Mouse (Mus musculus) gastrocnemius, postnatal 14 days (tissue): Measurements from ENCODE around the gene Shc3. TPM values are rescaled to one million over a fixed set of nuclear protein-coding genes. Genes with fewer than 3 reads are reported as not detected.

Source experiments
- DNase-seq: peaks from one replicate; pipeline ENCODE4 v3.0.0; 2021; ENCODE audit warnings: mixed read lengths
- intact Hi-C: fragments of 180-260 bp; cut with DNase I; formaldehyde crosslinking; loops from one replicate; pipeline ENCODE4 v1.15.1; 2025; ENCODE audit warnings: low total_unique reads
- total RNA-seq, 2 experiments: library from RNA; stranded (reverse); gene quantifications; 2 replicates each; pipeline ENCODE4 v1.2.3; 2021

Shc3 gene
- total RNA-seq, 2 experiments from 2014 or later, result 1.4 to 2.2 TPM

DNA sequence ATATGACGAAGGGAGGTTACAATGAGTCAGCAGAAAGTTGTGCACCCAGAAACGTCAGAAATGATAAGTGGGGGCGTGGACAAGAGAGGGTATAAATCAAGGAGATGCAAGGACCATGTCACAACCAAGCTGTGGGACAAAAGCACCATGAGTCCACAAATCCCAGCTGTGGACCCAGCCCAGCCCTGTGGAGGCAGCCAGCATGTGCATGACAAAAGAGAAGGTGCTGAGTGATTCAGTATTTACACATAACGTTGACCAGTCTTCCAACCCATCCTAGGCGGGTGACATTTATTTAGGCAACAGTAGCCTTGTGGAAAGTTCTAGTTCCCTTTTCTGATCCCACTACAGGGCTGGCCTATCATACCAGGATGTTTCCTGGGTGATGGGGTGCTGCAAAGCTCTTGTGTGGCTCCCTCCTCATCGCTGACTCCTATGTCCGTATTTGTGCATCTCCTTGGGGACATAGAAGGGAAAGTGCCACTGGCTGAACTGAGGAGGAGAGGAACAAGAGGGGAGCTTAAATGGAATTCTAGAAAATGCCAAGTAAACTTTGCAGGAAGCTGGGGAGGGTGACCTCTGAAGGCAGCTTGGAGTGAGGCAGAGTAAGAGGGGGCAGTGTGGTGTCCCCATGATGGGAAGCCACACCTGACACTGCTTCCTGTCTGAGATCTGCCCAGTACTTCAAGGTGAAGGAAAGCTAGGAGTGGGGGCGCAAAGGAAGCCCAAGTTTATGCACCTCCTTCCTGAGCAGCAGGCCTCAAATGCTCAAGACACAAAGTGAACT is 77.4 kb downstream of the Shc3 start:
- intact Hi-C loops, result no loop called here
- DNase-seq, result no peak

- DNase-seq, result no peak
- intact Hi-C loops, result no loop called here
Observed at GRCm38 (mm10) chr13:51490195-51490594, 79.0 kb downstream of the Shc3 start.

DNA sequence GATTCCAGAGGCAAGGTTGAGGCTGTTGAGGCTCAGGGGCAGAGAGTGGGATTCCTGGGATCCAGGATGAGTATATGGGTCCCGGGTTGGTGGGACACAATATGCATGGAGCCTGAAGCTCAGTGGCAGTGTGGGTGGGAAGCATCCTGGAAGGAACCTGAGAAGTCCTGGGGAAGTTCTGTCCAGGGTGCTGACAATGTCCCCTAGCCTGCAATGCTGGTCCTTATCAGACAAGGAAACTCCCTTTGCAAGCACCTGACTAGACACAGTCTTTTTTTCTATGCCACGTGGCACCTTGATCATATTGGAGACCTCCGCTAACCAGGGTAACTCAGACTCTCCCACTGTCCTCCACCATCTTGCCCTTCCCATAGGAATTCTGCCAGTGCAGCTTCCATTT is 80.3 kb downstream of the Shc3 start:
- no peak for DNase-seq
- intact Hi-C loops, result no loop called here

DNA sequence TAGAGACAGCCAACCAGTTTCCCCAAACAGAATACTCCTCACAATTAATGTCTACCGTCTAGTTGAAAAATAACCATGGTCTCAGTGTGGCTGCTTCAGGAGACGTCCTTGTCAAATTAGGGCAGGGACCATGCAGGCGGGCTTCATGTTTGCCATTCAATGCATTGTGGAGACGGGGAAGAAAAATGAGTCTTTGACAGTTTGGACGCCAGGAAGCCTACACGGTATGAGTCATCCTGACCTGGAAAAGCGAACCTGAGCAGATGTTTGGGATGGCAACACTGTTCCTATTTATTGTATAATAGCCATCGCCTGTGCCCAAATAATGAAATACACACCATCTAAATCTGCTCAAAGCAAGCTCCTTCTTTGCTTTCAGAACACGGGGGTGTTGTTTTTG is 83.9 kb downstream of the Shc3 start:
- intact Hi-C loops, result no loop called here
- DNase-seq, result no peak

- intact Hi-C loops, result no loop called here
- DNase-seq, result no peak
Observed at GRCm38 (mm10) chr13:51482786-51483185, 86.4 kb downstream of the Shc3 start.

DNA sequence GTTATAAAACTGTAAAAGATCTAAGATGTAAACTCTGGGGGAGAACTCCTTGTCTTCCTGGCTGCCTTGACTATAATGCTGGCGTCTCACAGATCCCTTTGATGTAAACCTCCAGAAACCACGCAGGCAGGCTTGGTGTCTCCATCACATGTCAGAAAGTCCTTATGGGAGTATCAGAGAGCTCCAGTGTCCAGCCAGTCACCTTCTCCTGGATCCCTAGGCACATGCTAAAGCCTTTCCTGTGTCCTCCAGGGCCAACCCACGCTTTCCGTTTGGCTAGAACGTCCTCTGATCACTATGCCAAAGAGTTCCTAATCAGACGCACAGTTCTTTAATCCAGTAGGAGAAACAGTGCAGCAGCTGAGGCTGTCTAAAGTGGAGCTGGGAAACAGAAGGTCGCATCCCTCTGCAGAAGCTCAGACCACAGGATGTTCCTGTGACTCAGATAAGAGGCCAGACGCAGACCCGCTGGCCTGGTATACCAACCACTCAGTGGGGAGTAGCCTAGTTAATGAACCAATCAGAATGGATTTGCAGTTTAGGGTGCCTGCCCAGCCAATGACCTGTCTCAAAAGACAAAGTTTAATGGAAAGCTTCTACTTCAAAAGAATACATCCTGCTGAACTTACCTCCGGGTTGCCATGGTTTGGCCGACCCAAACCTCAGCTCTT is 88.7 kb downstream of the Shc3 start:
- DNase-seq, result no peak
- intact Hi-C loops, result no loop called here

- no peak for DNase-seq
- intact Hi-C loops, result no loop called here
Observed at GRCm38 (mm10) chr13:51479826-51480225, 89.4 kb downstream of the Shc3 start.

GRCm38 (mm10) chr13:51476991-51477390 is 92.2 kb downstream of the Shc3 start:
- intact Hi-C loops, result no loop called here
- no peak for DNase-seq

GRCm38 (mm10) chr13:51468697-51469250 is 100.4 kb downstream of the Shc3 start:
- DNase-seq, result no peak
- intact Hi-C loops, result no loop called here

GRCm38 (mm10) chr13:51466117-51466841 is 102.9 kb downstream of the Shc3 start:
- intact Hi-C loops, result no loop called here
- no peak for DNase-seq

GRCm38 (mm10) chr13:51464294-51464693 is 104.9 kb downstream of the Shc3 start:
- intact Hi-C loops, result no loop called here
- DNase-seq, result no peak

DNA sequence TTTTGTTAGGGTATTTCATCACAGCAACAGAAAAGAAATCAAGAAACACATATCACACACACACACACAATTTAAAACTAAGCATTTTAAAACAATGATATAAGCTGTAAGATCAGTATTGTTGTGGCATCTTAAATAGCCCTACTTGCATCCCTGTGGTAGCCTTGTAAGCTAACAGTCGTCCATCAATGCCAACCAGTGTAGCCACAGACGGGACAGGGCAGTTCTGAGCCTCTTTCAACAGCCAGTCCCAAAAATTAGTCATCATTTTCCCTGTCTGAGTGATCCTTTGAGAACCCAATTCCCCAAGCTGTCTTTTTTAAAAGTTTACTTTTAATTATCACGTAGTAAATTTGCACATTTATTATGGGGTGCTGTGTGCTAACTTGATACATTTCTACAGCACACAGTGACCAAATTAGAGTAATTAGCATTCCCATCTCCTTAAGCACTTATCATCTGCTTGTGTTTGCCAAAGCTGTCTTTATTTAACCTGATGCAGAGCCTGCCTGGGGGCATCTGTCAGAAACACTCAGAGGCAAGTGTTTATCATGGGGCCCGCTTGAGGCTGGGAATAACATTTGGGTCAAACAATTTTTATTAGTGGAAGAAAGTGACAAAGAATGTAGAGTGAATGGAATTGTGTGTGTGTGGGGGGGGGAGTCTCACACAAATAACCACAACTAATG is 112.9 kb downstream of the Shc3 start:
- intact Hi-C loops, result no loop called here
- DNase-seq, result no peak

GRCm38 (mm10) chr13:51446550-51446949 is 122.7 kb downstream of the Shc3 start:
- DNase-seq, result no peak
- intact Hi-C loops, result no loop called here

DNA sequence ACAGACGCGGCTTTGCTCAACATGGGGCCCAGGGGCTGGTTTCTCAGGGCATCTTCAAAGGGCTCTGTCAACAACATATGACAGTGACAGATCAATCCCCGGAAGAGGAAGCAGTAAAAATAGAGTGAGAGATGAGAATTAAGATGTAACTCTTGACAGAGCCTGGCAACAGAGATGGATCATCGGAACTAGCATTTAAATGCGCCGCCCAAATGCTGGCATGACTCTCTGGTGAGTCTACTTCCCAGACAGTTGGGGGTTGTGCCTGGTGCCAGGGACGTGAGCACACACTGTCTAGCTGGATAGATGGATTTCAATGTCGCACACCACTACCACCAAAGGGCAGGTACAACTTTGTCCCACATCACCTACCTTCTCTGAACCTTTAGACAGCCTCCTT is 126.3 kb downstream of the Shc3 start:
- intact Hi-C loops, result no loop called here
- no peak for DNase-seq

DNA sequence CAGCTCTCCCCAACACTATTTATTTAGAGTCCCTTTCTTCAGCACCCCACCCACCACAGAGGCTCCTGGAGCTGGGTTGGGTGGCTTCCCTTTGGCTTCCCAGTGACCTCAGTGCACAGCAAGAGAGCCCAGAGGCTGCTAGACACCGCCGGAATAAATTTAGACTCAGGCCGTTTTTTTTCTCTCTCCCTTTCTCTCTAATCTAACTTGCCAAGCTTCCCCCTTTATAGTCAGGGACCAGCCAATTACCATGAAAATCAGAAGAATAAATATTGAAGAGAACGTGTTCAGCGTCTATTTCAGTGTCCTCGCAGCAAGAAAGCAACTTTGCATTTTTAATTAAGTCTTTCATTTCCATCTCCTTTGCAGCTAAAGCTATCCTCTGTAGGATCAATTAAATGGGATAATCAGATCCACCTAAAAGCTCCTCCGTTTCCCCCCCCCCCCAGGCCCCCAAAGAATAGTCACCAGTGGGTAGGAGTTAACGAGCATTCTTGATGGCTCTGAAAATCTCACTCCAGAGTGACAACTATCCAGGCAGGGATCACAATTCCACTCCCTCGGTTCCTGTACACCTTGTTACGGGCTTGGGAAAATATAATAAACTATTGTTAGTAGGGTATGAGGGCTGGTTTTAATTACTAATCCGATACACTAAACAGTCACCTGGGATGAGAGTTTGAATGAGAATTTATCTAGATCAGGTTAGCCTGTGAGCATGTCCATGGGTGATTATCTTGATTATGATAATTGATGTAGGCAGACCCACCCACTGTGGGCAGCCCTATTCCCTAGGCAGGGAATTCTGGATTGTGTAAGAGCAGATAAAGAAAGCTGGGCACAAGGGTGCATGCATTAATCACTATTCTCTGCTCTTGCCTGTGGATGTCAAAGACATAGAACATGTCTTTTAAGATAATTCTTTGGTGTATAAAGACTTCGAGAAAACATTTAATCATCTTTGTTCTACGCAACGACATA is 131.8 kb downstream of the Shc3 start:
- intact Hi-C loops, result no loop called here
- DNase-seq, result no peak

DNA sequence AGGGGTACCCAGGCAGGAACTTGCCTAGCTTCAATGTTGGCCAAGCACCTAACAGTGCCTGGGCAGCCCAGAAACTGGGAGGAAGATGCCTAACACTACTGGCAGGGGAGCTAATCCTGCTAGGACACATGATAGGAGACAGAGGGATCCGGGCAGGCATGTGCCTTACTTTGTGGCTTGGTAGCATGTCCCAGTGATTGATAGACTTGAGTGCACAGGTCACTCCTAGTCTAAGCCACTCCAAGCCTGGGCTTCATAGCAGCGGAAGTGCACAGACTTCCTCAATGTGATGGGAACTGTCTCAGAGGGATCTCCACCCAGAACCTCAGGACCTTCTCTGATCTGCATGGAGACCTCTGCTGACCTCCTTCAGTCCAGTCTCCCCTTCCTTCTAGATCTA is 134.1 kb downstream of the Shc3 start:
- intact Hi-C loops, result no loop called here
- no peak for DNase-seq

- no peak for DNase-seq
- intact Hi-C loops, result no loop called here
Observed at GRCm38 (mm10) chr13:51434460-51434859, 134.8 kb downstream of the Shc3 start.

GRCm38 (mm10) chr13:51433371-51433770 is 135.8 kb downstream of the Shc3 start:
- intact Hi-C loops, result no loop called here
- DNase-seq, result no peak
